Mouse (Mus musculus): ENCODE data around the gene Asic2. TPM values are rescaled to one million over a fixed set of nuclear protein-coding genes. Genes with fewer than 3 reads are reported as not detected.

Asic2 gene
- total and polyA plus RNA-seq, 2 experiments = under 0.01 TPM; not detected in 1

DNA sequence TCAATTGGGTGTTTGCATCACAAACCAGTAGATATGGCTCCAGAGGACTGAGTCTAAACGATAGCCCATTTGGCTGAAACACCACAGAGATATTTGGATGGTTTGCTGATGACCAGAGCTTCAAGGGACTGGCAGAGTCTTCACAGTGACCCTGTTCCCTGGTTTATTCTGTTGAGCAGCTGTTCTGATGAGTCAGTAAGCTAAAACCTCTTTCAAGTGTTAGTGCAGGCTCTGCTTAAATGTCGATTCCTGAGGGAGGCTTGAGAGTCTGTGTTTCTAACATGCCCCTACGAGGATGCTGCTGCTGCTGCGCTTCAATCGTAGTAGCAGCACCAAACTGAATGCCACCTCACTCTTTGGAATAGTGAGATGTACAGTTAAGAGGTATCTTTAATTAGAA lies 640.2 kb downstream of the Asic2 start:
- Histone ChIP-seq H3K27me3 (ENCODE audit: control insufficient read depth, insufficient read depth, low read length) (no peaks in the 10 kb centered on the region; the same call in 1 of the 2 replicates), H3K79me2 (ENCODE audit: control insufficient read depth, insufficient read depth, low read length) (no peaks in the 10 kb centered on the region), H3K4me3 (ENCODE audit: insufficient read depth, low read depth, low read length) (no peak overlapping the region), H3K27ac (replicated peaks; ENCODE audit: insufficient read depth, low read depth, low read length) (no peak overlapping the region), H3K36me3 (ENCODE audit: control insufficient read depth, insufficient read depth, low read length) (no peaks in the 10 kb centered on the region), H3K9ac (ENCODE audit: low read depth, low read length) (no peak overlapping the region), H3K4me1 (ENCODE audit: control insufficient read depth, insufficient read depth, low read length) (no peaks in the 10 kb centered on the region)
- no peak for TF ChIP-seq CTCF (IDR thresholded peaks at IDR 0.05; ENCODE audit: low read depth, low read length)
- 76% methylated on average over 5 of the region's 5 CpGs for WGBS
- no peak for DNase-seq (ENCODE audit: extremely low read depth, low read depth, low spot score)

DNA sequence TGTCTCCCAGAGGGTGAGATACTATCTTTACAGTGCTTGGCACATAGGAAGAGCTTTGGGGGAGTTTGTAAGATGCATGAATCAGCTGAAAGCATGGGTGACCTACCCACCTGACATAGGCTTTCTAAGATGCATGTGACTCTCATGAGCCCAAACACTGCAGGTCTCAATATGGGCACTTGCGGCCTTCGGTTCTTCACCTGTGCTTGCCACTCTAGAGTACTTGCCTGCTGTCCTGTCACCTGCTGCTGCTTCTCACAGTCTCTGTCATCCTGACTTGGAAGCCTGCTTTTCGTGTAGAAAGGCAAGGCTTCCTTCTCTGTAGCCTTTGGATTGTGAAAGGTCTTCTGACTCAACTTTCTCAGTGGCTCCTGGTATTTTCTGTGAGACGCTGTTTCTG lies 645.1 kb downstream of the Asic2 start:
- H3K36me3 ChIP-seq (ENCODE audit: control insufficient read depth, insufficient read depth, low read length) = no peaks in the 10 kb centered on the region
- H3K27ac ChIP-seq (replicated peaks; ENCODE audit: insufficient read depth, low read depth, low read length) = no peak overlapping the region
- TF ChIP-seq POLR2A (IDR thresholded peaks at IDR 0.05; ENCODE audit: extremely low read depth, insufficient read depth, low read length) = no peak
- H3K4me3 ChIP-seq (ENCODE audit: insufficient read depth, low read depth, low read length) = no peak overlapping the region
- H3K9ac ChIP-seq (ENCODE audit: low read depth, low read length) = no peak overlapping the region
- H3K4me1 ChIP-seq (ENCODE audit: control insufficient read depth, insufficient read depth, low read length) = no peaks in the 10 kb centered on the region
- no peaks in the 10 kb centered on the region for H3K79me2 ChIP-seq (ENCODE audit: control insufficient read depth, insufficient read depth, low read length)
- WGBS = 84% methylated on average over 4 of the region's 4 CpGs
- H3K27me3 ChIP-seq (ENCODE audit: control insufficient read depth, insufficient read depth, low read length) = no peaks in the 10 kb centered on the region; the same call in 1 of the 2 replicates
- no peak for DNase-seq (ENCODE audit: extremely low read depth, low read depth, low spot score)

DNA sequence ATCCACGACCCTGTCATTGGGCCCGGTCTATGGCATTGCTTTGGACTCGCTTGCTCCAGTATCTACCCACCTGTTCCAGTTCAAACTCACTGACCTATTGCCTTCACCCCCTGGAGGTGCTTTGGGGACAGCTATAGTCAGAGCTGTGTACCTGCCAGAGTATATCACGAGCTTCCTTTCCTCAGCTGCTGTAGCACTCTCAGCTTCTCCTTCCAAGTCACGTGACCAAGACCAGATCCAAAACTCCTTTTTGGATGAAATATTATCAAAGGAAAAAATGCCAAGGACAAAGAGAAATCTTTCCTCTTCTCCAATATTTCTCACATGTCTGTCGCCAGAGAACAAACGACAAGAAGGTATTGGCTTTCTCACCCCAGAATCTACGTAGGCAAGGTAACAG lies 645.8 kb downstream of the Asic2 start:
- TF ChIP-seq POLR2A (IDR thresholded peaks at IDR 0.05; ENCODE audit: extremely low read depth, insufficient read depth, low read length) = no peak
- no peak for TF ChIP-seq CTCF (IDR thresholded peaks at IDR 0.05; ENCODE audit: low read depth, low read length)
- no peaks in the 10 kb centered on the region for H3K36me3 ChIP-seq (ENCODE audit: control insufficient read depth, insufficient read depth, low read length)
- H3K27ac ChIP-seq (replicated peaks; ENCODE audit: insufficient read depth, low read depth, low read length) = no peak overlapping the region
- no peak overlapping the region for H3K4me3 ChIP-seq (ENCODE audit: insufficient read depth, low read depth, low read length)
- H3K4me1 ChIP-seq (ENCODE audit: control insufficient read depth, insufficient read depth, low read length) = no peaks in the 10 kb centered on the region
- DNase-seq (ENCODE audit: extremely low read depth, low read depth, low spot score) = no peak
- H3K9ac ChIP-seq (ENCODE audit: low read depth, low read length) = no peak overlapping the region
- no peaks in the 10 kb centered on the region for H3K79me2 ChIP-seq (ENCODE audit: control insufficient read depth, insufficient read depth, low read length)
- WGBS = 83% methylated on average over 8 of the region's 8 CpGs
- no peaks in the 10 kb centered on the region; the same call in 1 of the 2 replicates for H3K27me3 ChIP-seq (ENCODE audit: control insufficient read depth, insufficient read depth, low read length)

DNA sequence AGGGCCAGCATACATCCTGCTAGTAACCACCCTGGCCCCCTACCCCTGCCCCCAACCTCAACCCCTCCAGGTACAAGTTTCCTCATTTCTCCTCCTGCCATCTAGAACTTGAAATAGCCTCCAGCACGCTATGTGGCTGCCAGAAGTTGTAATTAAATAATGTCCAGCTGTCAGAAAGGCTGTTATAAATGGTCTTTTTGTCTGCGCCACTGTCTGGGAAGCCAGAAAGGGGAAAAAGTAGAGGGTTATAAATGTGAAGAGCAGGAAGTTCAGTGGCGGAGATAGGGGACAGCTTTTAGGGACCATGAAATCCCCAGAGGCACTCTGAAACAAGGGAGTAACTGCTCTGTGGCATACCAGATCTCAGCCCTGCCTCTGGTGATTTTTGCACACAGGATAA lies 678.2 kb downstream of the Asic2 start:
- Histone ChIP-seq H3K36me3 (ENCODE audit: control insufficient read depth, insufficient read depth, low read length) (no peaks in the 10 kb centered on the region), H3K27ac (replicated peaks; ENCODE audit: insufficient read depth, low read depth, low read length) (no peak overlapping the region), H3K27me3 (ENCODE audit: control insufficient read depth, insufficient read depth, low read length) (no peaks in the 10 kb centered on the region), H3K4me3 (ENCODE audit: insufficient read depth, low read depth, low read length) (no peak overlapping the region), H3K79me2 (ENCODE audit: control insufficient read depth, insufficient read depth, low read length) (no peaks in the 10 kb centered on the region), H3K9ac (ENCODE audit: low read depth, low read length) (no peak overlapping the region), H3K4me1 (ENCODE audit: control insufficient read depth, insufficient read depth, low read length) (no peaks in the 10 kb centered on the region)
- DNase-seq (ENCODE audit: extremely low read depth, low read depth, low spot score) = no peak
- 53% methylated on average over 3 of the region's 3 CpGs for WGBS
- TF ChIP-seq POLR2A (IDR thresholded peaks at IDR 0.05; ENCODE audit: extremely low read depth, insufficient read depth, low read length) (no peak), CTCF (IDR thresholded peaks at IDR 0.05; ENCODE audit: low read depth, low read length) (no peak)

DNA sequence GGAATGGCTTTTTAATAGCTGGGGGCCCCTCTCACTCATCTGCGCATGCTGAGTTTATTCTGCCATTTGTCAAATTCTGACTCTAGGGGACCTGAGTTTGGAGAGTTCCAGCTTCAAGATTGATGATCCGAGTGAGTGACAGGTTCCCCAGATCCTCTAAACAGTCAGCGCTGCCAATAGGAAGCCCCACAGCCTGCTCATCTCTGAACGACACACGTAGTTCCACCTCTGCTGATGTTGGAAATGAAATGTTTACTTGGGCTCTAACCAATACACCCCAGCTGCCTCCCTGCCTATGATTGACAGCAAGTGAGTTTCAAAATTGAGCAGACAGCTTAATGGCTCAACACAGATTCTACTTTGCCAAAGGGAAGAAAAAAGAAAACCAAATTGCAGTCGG lies 685.1 kb downstream of the Asic2 start:
- H3K27ac ChIP-seq (replicated peaks; ENCODE audit: insufficient read depth, low read depth, low read length) = no peak overlapping the region
- TF ChIP-seq CTCF (IDR thresholded peaks at IDR 0.05; ENCODE audit: low read depth, low read length) = no peak
- TF ChIP-seq POLR2A (IDR thresholded peaks at IDR 0.05; ENCODE audit: extremely low read depth, insufficient read depth, low read length) = no peak
- no peaks in the 10 kb centered on the region for H3K27me3 ChIP-seq (ENCODE audit: control insufficient read depth, insufficient read depth, low read length)
- no peak for DNase-seq (ENCODE audit: extremely low read depth, low read depth, low spot score)
- H3K4me1 ChIP-seq (ENCODE audit: control insufficient read depth, insufficient read depth, low read length) = no peaks in the 10 kb centered on the region
- H3K9ac ChIP-seq (ENCODE audit: low read depth, low read length) = no peak overlapping the region
- H3K4me3 ChIP-seq (ENCODE audit: insufficient read depth, low read depth, low read length) = no peak overlapping the region
- 45% methylated on average over 6 of the region's 6 CpGs for WGBS
- H3K36me3 ChIP-seq (ENCODE audit: control insufficient read depth, insufficient read depth, low read length) = no peaks in the 10 kb centered on the region
- no peaks in the 10 kb centered on the region for H3K79me2 ChIP-seq (ENCODE audit: control insufficient read depth, insufficient read depth, low read length)

DNA sequence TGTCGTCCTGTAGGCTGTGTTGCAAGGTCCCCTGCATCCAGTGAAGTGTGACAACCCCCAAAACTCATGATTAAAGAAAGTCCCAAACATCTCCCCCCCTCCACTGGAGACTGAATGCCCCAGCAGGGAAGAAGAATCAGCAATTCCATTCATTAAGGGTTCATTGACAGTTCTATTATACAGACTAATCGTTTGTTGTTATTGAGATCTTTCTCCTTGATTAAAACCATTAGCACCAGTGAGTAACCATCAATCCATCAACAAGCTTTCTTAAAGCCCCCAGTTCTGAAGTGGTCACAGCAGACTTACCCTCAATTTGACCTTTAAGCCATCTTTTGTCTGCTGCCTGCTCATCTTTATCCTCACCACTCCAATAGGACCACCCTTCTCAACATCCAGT lies 688.2 kb downstream of the Asic2 start:
- H3K9ac ChIP-seq (ENCODE audit: low read depth, low read length) = no peak overlapping the region
- no peak for DNase-seq (ENCODE audit: extremely low read depth, low read depth, low spot score)
- no peak overlapping the region for H3K4me3 ChIP-seq (ENCODE audit: insufficient read depth, low read depth, low read length)
- TF ChIP-seq CTCF (IDR thresholded peaks at IDR 0.05; ENCODE audit: low read depth, low read length) (no peak), POLR2A (IDR thresholded peaks at IDR 0.05; ENCODE audit: extremely low read depth, insufficient read depth, low read length) (no peak)
- H3K36me3 ChIP-seq (ENCODE audit: control insufficient read depth, insufficient read depth, low read length) = no peaks in the 10 kb centered on the region
- H3K27me3 ChIP-seq (ENCODE audit: control insufficient read depth, insufficient read depth, low read length) = no peaks in the 10 kb centered on the region
- no peaks in the 10 kb centered on the region for H3K79me2 ChIP-seq (ENCODE audit: control insufficient read depth, insufficient read depth, low read length)
- 28% methylated on average over 2 of the region's 2 CpGs for WGBS
- H3K27ac ChIP-seq (replicated peaks; ENCODE audit: insufficient read depth, low read depth, low read length) = no peak overlapping the region
- no peaks in the 10 kb centered on the region for H3K4me1 ChIP-seq (ENCODE audit: control insufficient read depth, insufficient read depth, low read length)

Data from liver, adult 2 months (tissue).